Mouse (Mus musculus) midbrain, embryonic 16.5 days (tissue): ENCODE data around the gene Pkd2. TPM values are rescaled to one million over a fixed set of nuclear protein-coding genes. Genes with fewer than 3 reads are reported as not detected.
"Not testable (repeated sequence)": the region's sequence is repeated elsewhere in the genome, so short reads cannot be mapped to it uniquely, and the experiment has no call there.

Experiments
- ATAC-seq: fragments of 200-750 bp; cut with Nextera tagmentation; 2 replicates; pipeline ENCODE4 v1.8.0; 2017; ENCODE audit warnings: moderate TSS enrichment
- H3K27ac ChIP-seq: fragments of 300-500 bp; sonication (generic); 2 replicates; pipeline ENCODE4 v1.5.1; 2014; ENCODE audit warnings: mild to moderate bottlenecking, low read length, mixed read lengths
- H3K27me3 ChIP-seq: fragments of 300-500 bp; sonication (generic); 2 replicates; pipeline ENCODE4 v1.6.1; 2014; ENCODE audit warnings: low read depth, low read length, mixed read lengths; ENCODE audit not compliant: control insufficient read depth, insufficient read depth
- H3K36me3 ChIP-seq: fragments of 300-500 bp; sonication (generic); 2 replicates; pipeline ENCODE4 v1.6.1; 2014; ENCODE audit warnings: mild to moderate bottlenecking, low read length, moderate library complexity, mixed read lengths; ENCODE audit not compliant: control insufficient read depth, insufficient read depth
- H3K4me1 ChIP-seq: fragments of 300-500 bp; sonication (generic); 2 replicates; pipeline ENCODE4 v1.6.1; 2014; ENCODE audit warnings: mild to moderate bottlenecking, low read length, mixed read lengths; ENCODE audit not compliant: control insufficient read depth, insufficient read depth
- H3K4me2 ChIP-seq: fragments of 300-500 bp; sonication (generic); 2 replicates; pipeline ENCODE4 v1.6.1; 2014; ENCODE audit warnings: mild to moderate bottlenecking, low read length, mixed read lengths
- H3K4me3 ChIP-seq: fragments of 300-500 bp; sonication (generic); 2 replicates; pipeline ENCODE4 v1.5.1; 2014; ENCODE audit warnings: low read depth, mild to moderate bottlenecking, low read length, moderate library complexity, mixed read lengths
- H3K9ac ChIP-seq: fragments of 300-500 bp; sonication (generic); 2 replicates; pipeline ENCODE4 v1.6.1; 2014; ENCODE audit warnings: low read depth, low read length, mixed read lengths
- H3K9me3 ChIP-seq: fragments of 300-500 bp; sonication (generic); replicated peaks from 2 replicates; pipeline ENCODE4 v1.6.1; 2014; ENCODE audit warnings: mild to moderate bottlenecking, low read length, mixed read lengths; ENCODE audit not compliant: control insufficient read depth, poor library complexity, severe bottlenecking
- WGBS: fragments of 180-500 bp; shearing (Covaris S2); extraction: QIAGEN DNeasy Blood & Tissue Kit; methylation state at CpG from one replicate; pipeline ENCODE4 v1.1.7; 2014; 5-methylcytosine and 5-hydroxymethylcytosine counted together
- polyA plus RNA-seq: library from polyadenylated mRNA; unstranded; fragments of >200 nt; fragmentation: Nextera tagmentation; extraction: Ambion mirVana; gene quantifications from 2 replicates; pipeline ENCODE4 v1.2.1, GENCODE M21; 2015

The Pkd2 gene
- polyA plus RNA-seq, 1 experiment from 2014 or later = 7.6 TPM

DNA sequence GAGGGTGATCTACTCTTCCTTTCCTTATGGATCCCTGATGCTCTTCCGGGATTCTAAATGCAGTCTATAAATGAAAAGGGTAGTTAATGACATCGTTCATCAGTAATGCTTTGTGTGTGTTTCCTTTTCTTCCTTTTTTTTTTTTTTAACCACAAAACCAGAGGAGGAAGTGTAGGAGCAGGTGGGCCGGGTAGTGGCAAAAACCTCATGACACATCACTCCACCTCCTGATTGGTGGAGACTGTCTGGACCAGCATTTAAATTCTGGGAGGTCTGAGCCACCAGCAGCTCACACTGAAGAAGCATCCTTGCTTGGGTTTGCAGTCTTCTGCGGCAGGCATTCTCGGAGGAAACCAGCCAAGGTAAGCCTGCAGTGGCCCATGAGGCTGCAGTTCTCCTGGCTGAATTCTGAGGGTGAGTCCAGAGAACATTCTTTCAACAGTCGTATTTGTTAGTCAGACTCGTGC, 24.4 kb upstream of the Pkd2 start, which contains the start of gene Spp1:
Gene Spp1, plus strand, starts transcription at position 284 of the 467 bp plus-strand sequence.
- no peak for ATAC-seq
- Histone ChIP-seq H3K9me3 (no peaks in the 10 kb centered on the region), H3K27me3 (no peaks in the 10 kb centered on the region), H3K4me1 (no peaks in the 10 kb centered on the region), H3K4me2 (no peak within 1 kb of the TSS), H3K4me3 (no peak within 1 kb of the TSS), H3K27ac (no peak within 1 kb of the TSS), H3K9ac (no peak within 1 kb of the TSS), H3K36me3 (no peaks in the 10 kb centered on the region)
- WGBS = 73% methylated on average over 7 of the region's 7 CpGs

DNA sequence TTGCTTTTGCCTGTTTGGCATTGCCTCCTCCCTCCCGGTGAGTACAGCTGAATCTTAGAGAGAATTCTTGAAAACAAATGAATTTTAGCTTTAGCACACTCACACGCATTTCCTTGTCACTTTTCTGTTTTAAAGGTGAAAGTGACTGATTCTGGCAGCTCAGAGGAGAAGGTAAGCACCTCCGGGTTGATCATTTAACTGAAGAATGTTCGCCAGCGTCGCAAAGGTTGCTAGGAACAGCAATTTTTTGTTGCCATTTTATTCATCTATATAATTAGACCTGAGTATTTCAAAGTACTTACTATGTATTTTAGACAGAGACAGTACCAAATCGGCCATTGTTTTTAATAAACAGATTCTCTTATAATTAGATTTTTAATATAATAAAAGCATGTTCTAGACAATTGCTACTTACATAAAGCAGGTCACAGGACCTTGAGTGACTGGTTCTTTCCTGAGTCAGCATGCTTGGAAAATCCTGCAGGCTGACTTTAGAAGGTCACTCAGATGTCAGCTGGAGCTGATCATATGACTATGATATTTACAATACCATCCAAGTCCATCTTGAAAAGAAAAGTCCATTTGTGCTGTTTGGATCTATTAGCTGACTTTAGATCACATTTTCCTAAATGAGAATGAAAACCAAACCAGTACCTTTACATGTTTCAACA, 22.7 kb upstream of the Pkd2 start:
- ATAC-seq = no peak
- H3K9ac ChIP-seq = no peak overlapping the region
- H3K4me3 ChIP-seq = no peak overlapping the region
- WGBS = 87% methylated on average over 7 of the region's 7 CpGs
- H3K4me2 ChIP-seq = no peak overlapping the region
- no peaks in the 10 kb centered on the region for H3K4me1 ChIP-seq
- no peaks in the 10 kb centered on the region for H3K27me3 ChIP-seq
- no peak overlapping the region for H3K27ac ChIP-seq
- no peaks in the 10 kb centered on the region for H3K36me3 ChIP-seq
- no peaks in the 10 kb centered on the region for H3K9me3 ChIP-seq

DNA sequence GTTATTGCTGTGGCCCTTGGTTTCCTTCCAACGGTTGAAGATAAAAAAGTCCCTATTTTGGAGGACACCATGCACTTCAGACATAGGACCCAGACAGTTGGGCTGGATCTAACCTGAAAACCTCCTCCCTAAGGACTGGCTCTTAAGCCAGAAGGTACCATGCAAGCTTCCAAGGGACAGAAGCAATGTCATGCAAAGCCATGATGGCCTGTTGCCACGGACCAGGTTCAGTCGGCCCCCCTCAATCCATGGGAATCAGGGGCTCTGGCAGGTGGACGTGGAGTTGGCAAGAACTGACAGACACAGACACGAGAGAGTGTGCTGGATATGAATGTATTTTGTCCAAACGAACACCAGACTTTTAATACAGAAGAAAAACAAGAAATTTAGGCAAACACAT, 16.9 kb upstream of the Pkd2 start:
- 66% methylated on average over 6 of the region's 6 CpGs for WGBS
- no peak overlapping the region for H3K27ac ChIP-seq
- H3K4me1 ChIP-seq = no peaks in the 10 kb centered on the region; the same call in 1 of the 2 replicates
- H3K36me3 ChIP-seq = no peaks in the 10 kb centered on the region
- H3K9me3 ChIP-seq = no peaks in the 10 kb centered on the region
- H3K9ac ChIP-seq = no peak overlapping the region
- no peaks in the 10 kb centered on the region for H3K27me3 ChIP-seq
- H3K4me3 ChIP-seq = no peak overlapping the region
- no peak for ATAC-seq
- H3K4me2 ChIP-seq = no peak overlapping the region

DNA sequence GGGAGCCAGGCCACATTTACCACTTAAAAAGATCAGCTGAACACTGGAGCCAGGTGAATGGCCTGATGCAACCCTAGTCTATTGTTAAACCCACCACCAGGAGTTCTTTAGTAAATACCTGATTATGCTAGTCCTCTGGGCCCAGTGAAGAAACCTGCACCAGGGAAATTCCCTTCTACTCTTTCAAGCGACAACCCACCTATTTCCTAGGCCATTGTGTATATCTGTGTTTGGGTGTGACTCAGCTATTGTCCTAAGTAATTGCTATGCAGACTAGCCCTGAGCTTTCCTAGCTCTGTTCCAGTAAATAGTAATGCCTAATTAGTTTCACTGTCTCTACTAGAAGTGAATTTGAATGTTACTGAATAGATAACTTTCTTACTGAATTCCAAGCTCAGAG, 16.4 kb upstream of the Pkd2 start:
- no peak for ATAC-seq
- Histone ChIP-seq H3K9ac (no peak overlapping the region), H3K27ac (no peak overlapping the region), H3K4me2 (no peak overlapping the region), H3K9me3 (no peaks in the 10 kb centered on the region), H3K27me3 (no peaks in the 10 kb centered on the region), H3K4me1 (peaks cover 2% of the 10 kb centered on the region; the same call in 1 of the 2 replicates), H3K36me3 (no peaks in the 10 kb centered on the region), H3K4me3 (no peak overlapping the region)
- WGBS = 68% methylated on average over 1 of the region's 1 CpGs

DNA sequence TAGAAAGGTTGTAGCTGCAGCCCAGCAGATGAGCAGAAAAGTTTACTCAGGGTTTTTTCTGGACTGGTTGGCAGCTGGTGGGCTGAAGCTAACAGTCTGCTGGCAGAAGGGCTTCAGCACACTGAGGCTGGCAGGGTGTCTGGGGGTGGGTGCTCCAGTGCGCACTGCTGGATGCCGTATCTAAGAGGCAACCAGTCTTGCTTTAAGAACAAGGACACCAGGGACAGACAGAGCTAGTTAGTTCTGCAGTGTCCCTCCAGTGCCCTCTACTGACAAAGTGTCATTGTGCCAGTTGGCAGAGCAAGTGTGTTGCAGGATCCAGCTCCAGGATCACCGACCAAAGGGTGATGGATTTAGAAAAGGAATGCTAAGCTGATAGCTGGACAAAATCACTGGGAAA, 13.1 kb upstream of the Pkd2 start:
- H3K9ac ChIP-seq = no peak overlapping the region
- ATAC-seq = peak; percentile 79
- 9% methylated on average over 3 of the region's 3 CpGs for WGBS

DNA sequence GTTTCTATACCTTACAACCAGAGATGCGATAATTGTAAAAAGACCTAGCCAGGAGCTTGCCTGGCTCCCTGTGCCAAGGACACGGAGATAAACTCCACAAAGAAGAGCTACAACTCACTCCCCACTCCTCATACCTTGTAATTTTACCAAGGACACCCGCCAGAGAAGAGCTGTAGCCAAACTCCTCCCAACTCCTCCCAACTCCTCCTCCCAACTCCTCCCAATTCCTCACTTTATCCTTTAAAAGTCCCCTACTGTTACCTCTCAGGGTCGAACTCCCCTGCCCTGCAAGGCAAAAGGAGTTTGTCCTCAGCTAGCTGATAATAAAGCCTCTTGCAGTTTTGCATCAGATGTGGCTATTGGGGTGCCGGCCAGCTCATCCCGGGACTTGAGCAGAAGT, 10.9 kb upstream of the Pkd2 start:
- not testable (repeated sequence) for H3K4me2 ChIP-seq, H3K9me3 ChIP-seq, H3K27ac ChIP-seq, ATAC-seq, H3K36me3 ChIP-seq, H3K9ac ChIP-seq, H3K4me1 ChIP-seq, H3K4me3 ChIP-seq, H3K27me3 ChIP-seq
- 24% methylated on average over 6 of the region's 6 CpGs for WGBS

More for the DNA sequence above, 13.1 kb upstream of the Pkd2 start:
- Histone ChIP-seq H3K27ac (no peak overlapping the region), H3K4me3 (no peak overlapping the region), H3K27me3 (no peaks in the 10 kb centered on the region), H3K9me3 (no peaks in the 10 kb centered on the region), H3K4me2 (no peak overlapping the region), H3K36me3 (no peaks in the 10 kb centered on the region), H3K4me1 (peaks cover 9% of the 10 kb centered on the region)

DNA sequence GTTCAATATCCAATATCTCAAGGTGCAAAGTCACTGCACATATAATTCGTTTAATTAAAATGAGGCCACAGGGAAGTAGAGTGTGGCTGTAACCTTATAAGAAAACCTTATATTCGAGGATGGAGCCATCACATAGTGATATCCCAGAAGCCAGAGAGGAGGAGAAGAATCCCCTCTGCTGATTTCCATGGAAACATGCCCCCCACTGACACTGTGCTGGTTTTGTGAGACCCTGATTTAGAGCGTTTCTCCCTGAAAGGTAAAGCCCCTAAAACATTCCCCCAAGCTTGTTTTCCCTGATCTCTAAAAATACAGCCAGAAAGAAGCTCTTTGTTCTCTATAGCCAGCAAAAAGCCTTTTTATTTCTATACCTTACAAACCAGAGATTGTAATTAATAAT, 9.8 kb upstream of the Pkd2 start:
- ATAC-seq = 0 out of 2 replicates have a peak, but pooled peaks have one; percentile 41

DNA sequence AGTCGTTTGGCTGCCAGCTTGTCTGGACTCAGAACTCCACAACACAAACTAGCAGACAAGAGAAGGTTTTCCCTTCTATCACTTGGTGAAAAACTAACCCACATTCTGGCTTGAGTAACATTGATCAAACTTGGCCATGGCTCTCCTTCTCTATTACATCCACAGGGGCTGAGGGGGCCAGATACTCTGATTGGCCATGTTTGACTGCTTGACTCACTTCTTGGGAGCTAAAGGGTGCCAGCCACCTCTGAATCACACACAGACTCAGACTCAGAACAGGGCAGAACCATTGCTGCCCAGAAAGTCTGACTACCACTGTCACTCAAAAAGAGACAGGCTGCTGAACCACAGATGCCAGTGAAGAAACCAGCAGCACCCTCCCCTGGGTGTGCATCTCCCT, 6.2 kb upstream of the Pkd2 start:
- no peak overlapping the region for H3K27ac ChIP-seq
- H3K36me3 ChIP-seq = peaks cover 7% of the 10 kb centered on the region
- no peak overlapping the region for H3K4me3 ChIP-seq
- no peaks in the 10 kb centered on the region for H3K27me3 ChIP-seq
- H3K9me3 ChIP-seq = 0 out of 2 replicates have a peak, but pooled peaks cover 3% of the 10 kb centered on the region
- no peak for ATAC-seq
- peaks cover 7% of the 10 kb centered on the region for H3K4me1 ChIP-seq
- no peak overlapping the region for H3K4me2 ChIP-seq
- no peak overlapping the region for H3K9ac ChIP-seq
- 83% methylated on average over 1 of the region's 1 CpGs for WGBS

More for the DNA sequence above, 9.8 kb upstream of the Pkd2 start:
- no peaks in the 10 kb centered on the region for H3K36me3 ChIP-seq
- no peak overlapping the region for H3K4me2 ChIP-seq
- H3K4me1 ChIP-seq = peaks cover 9% of the 10 kb centered on the region
- no peaks in the 10 kb centered on the region for H3K9me3 ChIP-seq
- H3K4me3 ChIP-seq = no peak overlapping the region
- no peak overlapping the region for H3K27ac ChIP-seq
- 29% methylated on average over 3 of the region's 3 CpGs for WGBS
- no peak overlapping the region for H3K9ac ChIP-seq
- no peaks in the 10 kb centered on the region for H3K27me3 ChIP-seq

DNA sequence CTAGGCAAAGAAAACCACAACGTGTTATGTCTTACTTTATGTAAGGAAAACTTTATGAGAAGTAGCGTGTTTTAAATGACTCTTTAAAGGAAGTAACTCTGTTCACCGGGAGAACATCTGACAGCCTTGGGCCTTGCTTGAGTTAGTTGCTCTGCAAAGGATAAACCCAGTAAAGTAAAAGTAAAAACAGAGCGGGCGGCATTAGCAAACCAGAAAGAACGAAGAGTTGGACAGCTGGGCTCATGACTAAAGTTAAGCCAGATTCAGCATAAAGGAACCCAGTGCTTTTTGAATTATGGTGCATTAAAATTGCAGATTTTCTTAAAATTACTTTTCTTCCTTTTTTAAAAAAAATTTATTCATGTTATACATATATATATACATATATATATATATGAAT, 4.7 kb upstream of the Pkd2 start:
- H3K4me1 ChIP-seq = peaks cover 13% of the 10 kb centered on the region
- H3K27me3 ChIP-seq = no peaks in the 10 kb centered on the region
- no peak overlapping the region for H3K4me3 ChIP-seq
- ATAC-seq = no peak
- no peak overlapping the region for H3K9ac ChIP-seq
- H3K4me2 ChIP-seq = no peak overlapping the region
- WGBS = 91% methylated on average over 6 of the region's 6 CpGs
- peaks cover 7% of the 10 kb centered on the region for H3K36me3 ChIP-seq
- no peak overlapping the region for H3K27ac ChIP-seq
- H3K9me3 ChIP-seq = 0 out of 2 replicates have a peak, but pooled peaks cover 3% of the 10 kb centered on the region
